Mouse (Mus musculus): ENCODE results near the gene Cav2. TPM values are rescaled to one million over a fixed set of nuclear protein-coding genes. Genes with fewer than 3 reads are reported as not detected.

Cav2 gene
- polyA plus RNA-seq, 1 experiment from 2014 or later, result 10.2 TPM

DNA sequence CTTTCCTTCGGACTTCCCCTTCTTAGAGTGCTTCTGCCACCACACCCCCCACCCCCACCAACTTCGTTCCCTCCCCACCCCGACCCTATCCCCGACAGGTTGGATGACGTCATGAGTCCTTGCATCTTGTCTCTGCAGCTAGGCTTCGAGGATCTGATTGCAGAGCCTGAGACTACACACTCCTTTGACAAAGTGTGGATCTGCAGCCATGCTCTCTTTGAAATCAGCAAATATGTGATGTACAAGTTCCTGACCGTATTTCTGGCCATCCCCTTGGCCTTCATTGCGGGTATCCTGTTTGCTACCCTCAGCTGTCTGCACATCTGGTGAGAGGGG, 740 bp downstream of the Cav2 start:
- peak; percentile 48; the same call in 1 of the 2 replicates for ATAC-seq (ENCODE audit: low FRiP score, low read depth)
- Histone ChIP-seq H3K4me1 (peaks cover 14% of the 10 kb centered on the region), H3K27ac (no peak overlapping the region), H3K4me3 (peak overlapping the region; percentile 51), H3K36me3 (no peaks in the 10 kb centered on the region), H3K27me3 (replicated peaks) (peaks cover 7% of the 10 kb centered on the region; the same call in 1 of the 2 replicates), H3K9ac (peak overlapping the region; percentile 69), H3K4me2 (replicated peaks) (peak overlapping the region; percentile 96), H3K9me3 (no peaks in the 10 kb centered on the region)
- WGBS, result 32% methylated on average over 8 of the region's 8 CpGs

DNA sequence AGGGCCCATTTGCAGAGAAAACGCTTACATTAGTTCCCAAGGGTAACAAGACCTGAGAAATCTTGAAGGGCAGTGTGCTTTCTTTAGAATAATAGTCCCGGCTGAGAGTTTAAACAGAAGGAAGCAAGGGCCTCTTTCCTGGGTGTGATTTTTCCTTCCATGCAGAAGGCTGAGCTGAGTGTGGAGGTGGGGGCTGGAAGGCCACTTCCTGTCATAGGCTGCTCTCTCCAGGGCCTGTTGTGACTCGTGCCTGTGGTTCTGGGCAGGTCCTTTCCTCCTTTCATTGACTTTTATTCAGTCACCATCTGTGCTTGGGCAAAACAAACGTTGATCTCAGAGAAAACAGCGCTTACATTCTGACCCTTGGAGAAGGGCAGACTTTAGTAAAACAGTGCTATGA, 1.2 kb downstream of the Cav2 start:
- H3K36me3 ChIP-seq, result no peaks in the 10 kb centered on the region
- H3K9ac ChIP-seq, result no peak overlapping the region
- peaks cover 14% of the 10 kb centered on the region for H3K4me1 ChIP-seq
- WGBS, result 45% methylated on average over 5 of the region's 5 CpGs
- H3K4me3 ChIP-seq, result no peak overlapping the region
- no peak for ATAC-seq (ENCODE audit: low FRiP score, low read depth)
- no peaks in the 10 kb centered on the region for H3K9me3 ChIP-seq
- no peak overlapping the region for H3K27ac ChIP-seq
- no peak overlapping the region; the same call in 1 of the 2 replicates for H3K4me2 ChIP-seq (replicated peaks)
- peaks cover 7% of the 10 kb centered on the region; the same call in 1 of the 2 replicates for H3K27me3 ChIP-seq (replicated peaks)

DNA sequence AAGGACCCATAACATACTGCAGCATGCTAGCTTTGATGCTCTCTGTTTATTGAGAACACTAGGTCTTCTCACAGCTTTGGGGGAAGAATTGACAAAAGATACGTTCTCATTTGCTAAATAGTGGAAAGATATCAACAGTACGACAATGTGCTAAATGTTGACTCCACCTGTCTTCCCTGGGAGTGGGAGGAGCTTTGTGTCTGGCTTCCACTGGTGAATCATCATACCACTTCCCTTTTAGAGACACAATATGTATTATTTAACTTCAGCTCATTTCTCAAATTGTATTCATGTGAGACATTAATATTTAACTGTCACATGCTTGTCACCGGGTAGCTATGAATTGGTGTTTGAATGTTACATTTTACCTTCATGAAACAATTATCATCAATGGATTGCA, 2.8 kb downstream of the Cav2 start:
- WGBS, result 83% methylated on average over 3 of the region's 3 CpGs
- H3K27me3 ChIP-seq (replicated peaks), result peaks cover 7% of the 10 kb centered on the region; the same call in 1 of the 2 replicates
- H3K9me3 ChIP-seq, result no peaks in the 10 kb centered on the region
- no peak overlapping the region for H3K4me2 ChIP-seq (replicated peaks)
- peaks cover 14% of the 10 kb centered on the region for H3K4me1 ChIP-seq
- H3K36me3 ChIP-seq, result no peaks in the 10 kb centered on the region
- no peak for ATAC-seq (ENCODE audit: low FRiP score, low read depth)
- H3K4me3 ChIP-seq, result no peak overlapping the region
- no peak overlapping the region for H3K27ac ChIP-seq
- H3K9ac ChIP-seq, result no peak overlapping the region

DNA sequence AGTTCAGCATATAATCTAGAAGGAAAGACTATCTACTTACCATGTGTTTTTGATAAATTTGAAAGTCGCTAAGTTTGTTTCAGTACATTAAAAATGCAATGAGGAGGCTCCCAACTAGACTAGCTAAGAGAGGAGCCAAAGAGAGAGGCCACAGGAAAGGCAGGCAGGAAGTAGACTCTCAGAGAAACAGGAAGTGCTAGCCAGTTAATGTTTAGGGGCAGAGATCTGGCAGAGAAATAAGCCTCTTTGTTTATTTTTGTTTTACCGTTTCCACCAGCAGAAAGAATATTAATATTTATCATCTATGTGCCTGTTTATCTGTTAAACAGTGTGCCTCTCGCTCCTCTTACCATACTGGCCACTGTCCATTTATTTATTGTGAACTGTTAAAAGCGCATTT, 5.4 kb downstream of the Cav2 start:
- no peak for ATAC-seq (ENCODE audit: low FRiP score, low read depth)
- Histone ChIP-seq H3K27ac (no peak overlapping the region), H3K27me3 (replicated peaks) (no peaks in the 10 kb centered on the region), H3K9ac (no peak overlapping the region), H3K9me3 (no peaks in the 10 kb centered on the region), H3K4me1 (peaks cover 6% of the 10 kb centered on the region), H3K36me3 (no peaks in the 10 kb centered on the region), H3K4me2 (replicated peaks) (no peak overlapping the region), H3K4me3 (no peak overlapping the region)
- WGBS, result 78% methylated on average over 4 of the region's 4 CpGs

DNA sequence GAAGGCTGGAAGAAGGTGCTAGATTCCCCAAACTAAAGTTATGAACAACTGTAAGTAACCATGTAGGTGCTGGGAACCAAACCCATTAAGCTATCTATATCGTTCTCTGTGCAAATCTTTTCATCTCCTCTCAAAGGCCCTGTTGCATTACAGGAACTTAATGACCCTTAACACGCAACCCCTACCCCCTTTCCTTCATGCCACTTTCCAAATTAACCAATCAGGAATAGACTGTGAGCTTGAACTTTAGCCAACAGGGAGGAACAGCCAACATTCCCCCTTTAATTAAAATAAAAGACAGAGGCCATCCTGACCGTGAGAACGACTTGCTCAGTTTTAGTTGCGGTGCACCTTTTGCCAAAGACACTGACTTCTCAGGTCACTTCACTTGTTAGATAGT, 14.1 kb downstream of the Cav2 start:
- Histone ChIP-seq H3K9ac (no peak overlapping the region), H3K9me3 (no peaks in the 10 kb centered on the region), H3K4me3 (no peak overlapping the region), H3K27ac (no peak overlapping the region), H3K36me3 (no peaks in the 10 kb centered on the region), H3K27me3 (replicated peaks) (no peaks in the 10 kb centered on the region), H3K4me2 (replicated peaks) (no peak overlapping the region), H3K4me1 (no peaks in the 10 kb centered on the region; the same call in 1 of the 2 replicates)
- ATAC-seq (ENCODE audit: low FRiP score, low read depth), result no peak
- WGBS, result 64% methylated on average over 5 of the region's 5 CpGs

DNA sequence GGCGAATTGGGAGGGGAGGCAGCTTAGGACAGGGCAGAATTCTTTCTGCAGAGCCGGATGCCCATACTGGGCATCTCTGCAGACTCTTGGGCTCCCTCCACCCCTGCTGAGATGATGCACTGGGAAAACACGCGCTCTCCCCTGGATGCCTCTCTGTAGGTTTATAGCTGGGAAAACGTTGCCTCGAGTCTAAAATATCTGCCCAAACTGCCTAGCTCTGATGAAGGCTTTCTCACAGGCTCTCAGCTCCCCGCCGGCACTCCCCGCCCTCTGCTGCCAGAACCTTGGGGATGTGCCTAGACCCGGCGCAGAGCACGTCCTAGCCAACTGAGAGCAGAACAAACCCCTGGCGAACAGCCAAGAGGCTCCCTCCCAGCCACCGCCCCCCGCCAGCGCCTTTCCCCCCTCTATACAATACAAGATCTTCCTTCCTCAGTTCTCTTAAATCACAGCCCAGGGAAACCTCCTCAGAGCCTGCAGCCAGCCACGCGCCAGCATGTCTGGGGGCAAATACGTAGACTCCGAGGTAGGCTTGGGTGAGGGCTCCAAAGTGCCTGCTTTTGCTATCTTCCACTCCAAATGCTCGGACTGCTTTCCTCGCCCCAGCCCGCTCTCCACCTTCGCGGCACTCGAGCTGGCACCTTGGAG, 25.1 kb downstream of the Cav2 start, which contains the start of gene Cav1:
Gene Cav1 (plus strand): TSS at position 382 of the 648 bp plus-strand sequence.
- peak within 1 kb of the TSS; percentile 39 for H3K4me3 ChIP-seq
- H3K4me2 ChIP-seq (replicated peaks), result peak within 1 kb of the TSS; percentile 87
- ATAC-seq (ENCODE audit: low FRiP score, low read depth), result peak; percentile 83
- H3K4me1 ChIP-seq, result peaks cover 17% of the 10 kb centered on the region
- no peaks in the 10 kb centered on the region for H3K9me3 ChIP-seq
- H3K9ac ChIP-seq, result peak within 1 kb of the TSS; percentile 44; the same call in 1 of the 2 replicates
- H3K36me3 ChIP-seq, result no peaks in the 10 kb centered on the region
- WGBS, result under 1% methylated on average over 26 of the region's 26 CpGs
- no peak within 1 kb of the TSS for H3K27ac ChIP-seq
- H3K27me3 ChIP-seq (replicated peaks), result peaks cover 11% of the 10 kb centered on the region

DNA sequence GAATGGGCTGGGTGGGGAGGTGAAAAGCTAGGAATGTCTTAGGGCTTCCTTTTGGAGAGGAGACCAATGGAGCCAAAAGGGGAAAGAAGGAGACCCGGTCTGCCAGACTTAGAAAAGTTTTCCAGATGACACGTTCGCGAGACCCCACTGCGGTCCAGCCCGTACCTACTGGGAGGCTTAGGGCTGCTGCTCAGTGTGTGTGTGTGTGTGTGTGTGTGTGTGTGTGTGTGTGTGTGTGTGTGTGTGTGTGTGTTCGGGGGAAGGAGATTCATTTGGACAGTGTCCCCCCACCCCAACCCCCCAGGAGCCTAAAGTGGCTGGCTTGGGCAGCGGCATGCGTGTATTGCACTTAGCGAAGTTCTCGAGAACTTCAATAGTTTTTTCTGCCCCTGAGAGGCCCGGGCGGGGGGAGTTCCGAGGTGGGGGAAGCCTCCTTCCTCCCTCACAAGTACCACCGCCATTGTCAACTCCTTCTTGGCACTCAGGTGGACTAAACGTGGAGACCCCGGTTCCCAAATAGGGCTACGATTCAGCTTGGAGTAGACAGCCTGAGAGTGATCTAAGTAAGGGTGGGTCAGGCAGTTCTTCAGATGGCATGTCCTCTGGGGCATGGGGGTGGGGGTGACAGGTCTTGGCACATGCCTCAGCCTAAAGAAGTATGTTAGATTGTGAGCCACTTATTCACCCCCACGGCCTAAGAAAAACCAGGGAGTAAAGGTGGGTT, 25.8 kb downstream of the Cav2 start:
- WGBS, result under 1% methylated on average over 18 of the region's 19 CpGs
- no peaks in the 10 kb centered on the region for H3K9me3 ChIP-seq
- H3K4me2 ChIP-seq (replicated peaks), result peak overlapping the region; percentile 87
- no peaks in the 10 kb centered on the region for H3K36me3 ChIP-seq
- ATAC-seq (ENCODE audit: low FRiP score, low read depth), result peak; percentile 35
- H3K4me3 ChIP-seq, result peak overlapping the region; percentile 39
- H3K9ac ChIP-seq, result peak overlapping the region; percentile 44; the same call in 1 of the 2 replicates
- H3K27ac ChIP-seq, result no peak overlapping the region
- H3K4me1 ChIP-seq, result peaks cover 17% of the 10 kb centered on the region
- peaks cover 11% of the 10 kb centered on the region for H3K27me3 ChIP-seq (replicated peaks)

DNA sequence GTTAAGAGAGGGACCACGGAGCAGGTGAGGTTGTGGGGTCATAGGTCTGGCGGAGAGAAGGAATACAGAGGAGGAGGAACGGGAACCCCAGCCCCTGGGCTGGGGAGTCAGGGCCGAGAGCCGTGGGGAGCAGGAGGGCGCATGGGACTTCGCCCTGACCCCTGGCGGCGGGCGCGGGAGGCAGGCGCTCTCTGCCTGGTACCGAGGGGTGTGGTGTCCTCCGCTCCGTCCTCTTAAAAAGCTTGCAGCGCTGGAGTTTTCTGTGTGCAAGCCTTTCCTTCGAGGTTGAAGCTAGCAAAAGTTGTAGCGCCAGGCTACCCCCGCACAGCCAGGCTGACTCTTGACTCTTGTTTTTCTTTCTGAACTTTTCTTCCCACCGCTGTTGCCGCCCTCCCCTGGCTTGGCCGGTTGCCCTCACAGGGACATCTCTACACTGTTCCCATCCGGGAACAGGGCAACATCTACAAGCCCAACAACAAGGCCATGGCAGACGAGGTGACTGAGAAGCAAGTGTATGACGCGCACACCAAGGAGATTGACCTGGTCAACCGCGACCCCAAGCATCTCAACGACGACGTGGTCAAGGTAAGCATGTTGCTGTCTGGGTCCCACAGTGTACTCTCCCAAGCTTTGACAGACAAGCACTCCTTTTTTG, 26.6 kb downstream of the Cav2 start:
- Histone ChIP-seq H3K4me3 (peak overlapping the region; percentile 39), H3K36me3 (no peaks in the 10 kb centered on the region), H3K9me3 (no peaks in the 10 kb centered on the region), H3K27ac (no peak overlapping the region), H3K4me2 (replicated peaks) (peak overlapping the region; percentile 87), H3K27me3 (replicated peaks) (peaks cover 11% of the 10 kb centered on the region), H3K4me1 (peaks cover 17% of the 10 kb centered on the region), H3K9ac (no peak overlapping the region)
- ATAC-seq (ENCODE audit: low FRiP score, low read depth), result peak; percentile 87
- WGBS, result 2% methylated on average over 31 of the region's 31 CpGs

DNA sequence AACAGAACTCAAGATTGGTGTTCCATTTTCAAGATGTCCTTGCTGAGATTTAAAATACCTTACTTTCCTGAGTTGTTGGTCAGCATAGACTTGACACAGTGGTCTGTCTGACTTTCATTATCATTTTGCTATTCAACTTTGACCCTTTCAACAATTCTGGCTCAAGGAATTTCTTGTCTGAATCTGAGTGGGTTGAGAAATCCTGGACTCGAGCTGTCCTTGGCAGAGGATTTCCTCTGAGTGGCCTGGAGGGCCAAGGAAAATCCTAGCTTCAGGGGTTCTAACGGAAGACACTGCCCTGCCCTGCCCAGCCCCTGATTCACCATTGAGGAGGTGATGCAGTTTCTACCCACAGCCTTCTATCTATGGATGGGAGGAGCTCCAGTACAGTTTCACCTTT, 27.7 kb downstream of the Cav2 start:
- Histone ChIP-seq H3K9ac (no peak overlapping the region), H3K9me3 (no peaks in the 10 kb centered on the region), H3K27me3 (replicated peaks) (peaks cover 11% of the 10 kb centered on the region), H3K4me1 (peaks cover 17% of the 10 kb centered on the region), H3K36me3 (no peaks in the 10 kb centered on the region), H3K4me2 (replicated peaks) (no peak overlapping the region), H3K4me3 (no peak overlapping the region), H3K27ac (no peak overlapping the region)
- ATAC-seq (ENCODE audit: low FRiP score, low read depth), result no peak
- 52% methylated on average over 2 of the region's 2 CpGs for WGBS

DNA sequence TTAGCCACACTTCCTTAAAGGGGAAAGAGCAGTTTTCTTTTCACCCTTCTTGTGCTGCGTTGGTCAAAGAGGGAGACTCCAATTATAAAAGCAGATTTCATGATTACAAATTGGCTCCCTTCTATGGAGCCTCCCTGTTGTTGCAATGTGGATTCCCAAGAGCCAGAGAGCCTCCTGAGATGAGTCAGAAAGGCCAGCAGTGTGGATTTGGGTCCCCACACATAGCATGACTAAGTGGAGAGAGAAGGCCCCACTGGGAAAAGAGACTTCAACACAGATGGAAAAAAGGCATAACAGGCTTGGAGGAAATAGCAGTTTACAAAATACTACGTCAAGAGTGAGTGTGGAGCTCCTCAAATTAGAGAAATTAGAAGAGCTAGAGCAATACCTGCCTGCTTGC, 28.3 kb downstream of the Cav2 start:
- Histone ChIP-seq H3K4me3 (no peak overlapping the region), H3K9ac (no peak overlapping the region), H3K9me3 (no peaks in the 10 kb centered on the region), H3K36me3 (no peaks in the 10 kb centered on the region), H3K4me2 (replicated peaks) (no peak overlapping the region), H3K4me1 (peaks cover 17% of the 10 kb centered on the region), H3K27me3 (replicated peaks) (peaks cover 11% of the 10 kb centered on the region), H3K27ac (no peak overlapping the region)
- 82% methylated on average over 2 of the region's 2 CpGs for whole genome bisulfite sequencing
- ATAC-seq (ENCODE audit: low FRiP score, low read depth), result no peak

DNA sequence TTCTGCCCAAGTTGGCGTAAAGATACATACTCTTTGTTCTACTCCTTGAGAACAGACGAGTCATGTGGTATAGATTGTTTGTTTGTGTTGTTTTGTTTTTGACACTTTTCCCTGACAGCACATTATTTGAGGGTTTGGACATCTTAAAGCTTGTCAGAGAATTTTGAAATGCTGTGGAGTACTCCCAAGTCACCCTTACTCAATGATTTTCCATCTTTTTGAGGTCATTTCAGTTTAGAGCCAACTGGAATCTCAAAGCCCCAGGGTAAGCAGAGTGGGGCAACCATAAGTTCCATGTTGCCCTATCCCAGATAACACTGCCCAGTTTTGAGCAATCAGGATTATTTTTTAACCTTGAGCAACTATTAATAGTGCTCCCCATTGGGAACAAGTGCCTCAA, 33.3 kb downstream of the Cav2 start:
- Histone ChIP-seq H3K9ac (no peak overlapping the region), H3K9me3 (no peaks in the 10 kb centered on the region), H3K4me1 (no peaks in the 10 kb centered on the region), H3K36me3 (no peaks in the 10 kb centered on the region), H3K27me3 (replicated peaks) (no peaks in the 10 kb centered on the region), H3K27ac (no peak overlapping the region), H3K4me3 (no peak overlapping the region), H3K4me2 (replicated peaks) (no peak overlapping the region)
- no peak for ATAC-seq (ENCODE audit: low FRiP score, low read depth)
- 91% methylated on average over 2 of the region's 2 CpGs for WGBS
